Mouse (Mus musculus): ENCODE results near the gene Me3.
A peak's percentile ranks its signal among the peaks of the same experiment; 100 is the strongest.

The Me3 gene

DNA sequence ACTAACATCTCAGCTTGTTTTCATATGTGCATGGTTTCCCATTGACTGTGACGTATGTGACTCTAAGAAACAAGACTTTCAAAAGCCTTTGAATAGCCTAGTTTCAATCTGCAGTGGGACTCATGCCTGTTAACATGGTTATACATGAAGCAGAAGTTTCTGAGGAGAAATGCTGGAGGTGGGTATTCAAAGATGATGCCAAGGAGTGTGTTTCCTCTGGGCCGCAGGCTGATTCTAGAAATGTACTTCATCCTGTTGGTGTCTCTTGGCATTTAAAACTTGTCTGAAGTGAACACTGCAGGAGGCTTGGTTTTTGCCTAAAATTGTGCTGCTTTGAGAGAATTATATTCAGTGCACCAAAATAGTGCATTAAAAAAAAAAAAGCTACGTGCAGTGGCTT is 34.2 kb downstream of the Me3 start:
- no peak for DNase-seq (ENCODE audit: low read depth, low spot score)

DNA sequence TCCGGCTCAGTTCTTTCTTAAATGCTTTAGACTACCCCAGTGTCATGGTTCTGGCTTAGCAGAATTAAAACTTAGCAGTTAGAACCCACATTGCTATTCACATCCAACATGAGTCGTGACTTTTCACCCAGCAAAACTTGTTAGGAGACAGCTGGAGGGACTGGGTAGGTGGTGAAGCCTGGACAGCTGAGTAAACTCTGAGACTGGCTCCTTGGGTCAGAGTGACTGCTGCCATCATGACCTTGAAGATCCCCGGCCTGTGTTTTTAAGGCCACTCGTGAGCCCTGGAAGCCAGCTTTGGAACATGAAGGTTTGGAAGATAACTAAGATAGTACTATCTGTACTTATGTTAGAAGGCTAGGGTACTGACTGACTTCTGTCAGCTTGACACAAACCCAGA is 35.4 kb downstream of the Me3 start:
- no peak for DNase-seq (ENCODE audit: low read depth, low spot score)

DNA sequence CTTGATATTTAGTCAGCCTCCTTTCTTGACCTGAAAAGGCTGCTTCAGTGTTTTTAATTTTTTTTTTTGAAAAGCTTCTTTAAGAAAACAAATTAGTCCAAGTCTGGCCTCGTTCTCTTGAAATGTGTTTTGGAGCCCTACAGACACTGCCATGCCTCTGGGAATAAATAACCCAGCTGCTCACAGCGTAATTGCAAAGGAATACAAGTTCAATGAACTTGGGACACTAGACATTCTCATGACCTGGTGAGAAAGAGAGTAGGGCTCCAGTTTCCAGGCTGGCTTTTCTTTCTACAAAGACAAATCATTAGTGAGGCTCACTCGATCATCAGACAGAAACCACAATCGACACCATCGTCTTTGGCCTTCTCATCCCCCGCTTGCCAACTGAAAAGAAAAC is 37.3 kb downstream of the Me3 start:
- no peak for DNase-seq (ENCODE audit: low read depth, low spot score)

DNA sequence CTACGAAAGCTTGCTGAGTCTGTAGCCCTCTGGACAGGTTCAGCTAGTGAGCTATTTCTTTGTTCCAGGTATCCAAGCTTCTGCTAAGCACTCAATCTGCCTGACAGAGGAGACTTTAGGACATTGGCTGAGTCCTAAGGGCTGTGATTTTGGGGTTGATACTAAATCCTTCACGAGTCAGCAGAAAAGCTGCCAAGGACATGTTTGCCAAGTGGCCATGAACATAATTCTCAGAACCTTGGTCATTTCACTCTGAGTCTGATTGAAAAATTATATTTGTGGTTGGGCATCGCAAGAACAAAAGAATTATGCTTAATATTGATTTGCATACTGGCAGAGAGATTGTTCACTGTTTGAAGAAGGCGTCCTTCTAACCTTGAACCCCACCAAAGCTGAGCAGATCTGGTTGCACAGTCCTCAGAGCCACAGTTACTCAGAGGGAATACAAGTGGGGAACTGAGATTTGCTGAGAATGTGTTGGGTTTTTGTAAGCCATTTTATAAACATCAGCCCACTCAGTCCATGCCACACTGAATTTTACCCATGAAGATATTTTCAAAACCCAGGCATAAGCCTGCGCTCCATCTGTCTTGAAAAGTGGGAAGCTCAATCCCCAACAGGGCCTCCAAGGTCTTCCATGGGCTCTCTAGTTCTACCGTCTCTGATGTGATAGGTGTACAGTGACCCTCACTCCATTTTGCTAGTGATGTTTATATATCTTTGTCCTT is 39.1 kb downstream of the Me3 start:
- DNase-seq (ENCODE audit: low read depth, low spot score) = no peak

DNA sequence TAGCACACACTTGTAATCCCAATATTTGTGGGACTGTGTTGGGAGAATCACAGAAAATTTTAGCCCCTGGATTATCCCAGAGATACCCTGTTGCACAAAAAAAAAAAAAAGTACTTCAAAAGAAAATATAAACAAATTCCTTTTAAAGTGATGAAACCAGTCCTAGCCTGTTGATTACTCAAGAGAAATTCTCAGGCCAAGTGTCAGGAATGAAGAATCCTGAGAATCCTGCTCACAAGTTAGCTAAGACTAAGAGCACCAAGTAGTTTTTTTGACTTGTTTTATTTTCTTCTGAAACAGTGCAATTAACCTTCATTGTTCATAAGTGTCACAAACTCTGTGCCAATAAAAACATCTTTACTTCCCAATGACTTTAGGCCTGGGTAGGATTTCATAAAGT is 44.0 kb downstream of the Me3 start:
- no peak for DNase-seq (ENCODE audit: low read depth, low spot score)

DNA sequence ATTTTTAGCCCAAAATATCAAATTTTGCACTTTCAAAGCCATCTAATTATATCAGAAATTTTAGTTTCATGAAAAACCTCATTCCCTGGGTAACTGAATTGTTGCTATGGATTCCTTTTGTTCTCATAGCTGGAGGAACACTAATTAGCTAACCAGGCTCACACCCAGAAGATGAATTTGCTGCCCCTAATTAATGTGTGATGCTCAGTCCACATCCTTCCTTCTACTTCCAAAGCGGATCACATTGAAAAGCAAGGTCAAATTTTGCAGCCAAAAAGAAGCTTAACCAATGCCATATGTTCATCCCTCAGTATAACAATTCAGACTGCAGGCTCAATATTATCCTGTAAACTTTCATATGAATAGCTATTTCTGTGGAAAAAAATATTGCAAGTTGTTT is 45.7 kb downstream of the Me3 start:
- no peak for DNase-seq (ENCODE audit: low read depth, low spot score)

DNA sequence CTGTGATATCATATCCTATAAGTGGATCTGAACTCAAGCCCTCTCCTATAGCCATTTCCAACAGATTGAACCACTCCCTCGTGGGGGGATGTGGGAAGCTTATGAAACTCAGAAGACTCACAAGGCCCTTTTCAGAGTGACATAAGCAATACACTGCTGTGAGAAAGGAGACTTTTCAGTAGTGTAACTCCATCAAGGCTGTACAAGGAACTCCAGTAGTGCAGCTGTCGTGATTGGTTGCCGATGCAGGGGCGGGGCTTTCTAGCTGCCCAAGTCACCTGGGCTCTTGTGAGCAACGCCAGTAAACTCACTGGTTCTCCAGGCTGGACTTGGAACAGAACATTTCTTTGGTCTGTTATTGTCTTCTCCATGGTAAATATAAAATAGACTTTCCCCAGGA is 46.5 kb downstream of the Me3 start:
- DNase-seq (ENCODE audit: low read depth, low spot score) = no peak

DNA sequence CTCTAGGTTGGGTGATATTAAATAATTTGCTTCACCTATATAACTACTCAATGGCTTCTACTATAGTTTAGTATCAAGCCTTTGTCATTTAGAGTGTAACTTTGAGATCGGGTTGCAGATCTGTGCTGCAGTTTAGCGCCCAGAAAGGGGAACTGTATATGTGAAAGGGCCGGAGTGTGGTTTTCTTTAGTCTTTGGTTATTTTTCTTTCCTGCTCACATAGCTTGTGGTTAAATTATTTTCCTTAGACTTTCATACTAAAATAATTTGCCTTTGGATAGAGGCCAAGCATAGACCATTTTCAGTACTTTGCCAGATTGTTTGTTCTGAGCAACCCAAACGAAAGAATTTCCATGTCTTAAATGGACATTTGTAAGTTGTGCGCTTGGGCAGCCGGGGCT is 46.9 kb downstream of the Me3 start:
- no peak for DNase-seq (ENCODE audit: low read depth, low spot score)

DNA sequence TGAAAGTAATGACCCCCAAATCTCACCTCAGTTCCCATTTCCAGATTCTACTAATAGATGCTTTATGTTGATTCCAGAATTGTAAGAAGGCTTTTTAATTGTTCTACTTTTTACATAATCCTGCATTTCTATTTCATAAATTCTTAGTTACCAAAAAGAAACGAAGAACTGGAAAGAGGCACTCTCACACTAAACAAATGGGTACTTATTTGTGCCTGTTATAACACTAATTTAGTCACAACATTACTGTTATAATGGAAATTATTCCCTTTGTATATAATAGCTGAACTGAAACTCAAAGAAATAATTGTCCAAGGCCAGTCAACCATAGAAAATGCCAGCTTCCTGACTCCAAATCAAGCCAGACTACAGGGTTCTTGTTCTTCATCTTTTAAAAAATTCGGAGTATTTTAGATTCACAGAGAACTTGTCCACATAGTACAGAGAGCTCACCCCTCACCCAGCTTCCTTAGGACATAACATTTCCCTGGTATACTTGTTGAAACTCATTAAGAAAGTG is 47.5 kb downstream of the Me3 start:
- DNase-seq (ENCODE audit: low read depth, low spot score) = no peak

DNA sequence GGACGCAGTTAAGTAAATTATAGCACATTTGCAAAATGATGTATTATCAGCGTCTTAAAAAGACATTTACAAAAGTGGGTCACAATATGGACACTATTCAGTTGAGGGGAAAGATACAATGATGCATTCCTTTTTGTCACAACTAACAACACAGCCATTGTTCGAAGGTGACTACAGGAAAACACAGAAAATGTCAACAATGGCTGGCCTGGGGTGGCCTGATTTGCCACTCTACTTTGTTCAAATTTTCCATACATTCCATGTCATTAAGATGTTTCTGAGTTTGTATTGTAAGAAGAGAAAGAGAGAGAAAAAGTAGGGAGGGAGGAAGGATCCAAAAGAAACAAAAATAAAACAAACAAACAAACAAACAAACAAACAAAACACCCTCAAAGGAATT is 48.7 kb downstream of the Me3 start:
- DNase-seq (ENCODE audit: low read depth, low spot score) = no peak

DNA sequence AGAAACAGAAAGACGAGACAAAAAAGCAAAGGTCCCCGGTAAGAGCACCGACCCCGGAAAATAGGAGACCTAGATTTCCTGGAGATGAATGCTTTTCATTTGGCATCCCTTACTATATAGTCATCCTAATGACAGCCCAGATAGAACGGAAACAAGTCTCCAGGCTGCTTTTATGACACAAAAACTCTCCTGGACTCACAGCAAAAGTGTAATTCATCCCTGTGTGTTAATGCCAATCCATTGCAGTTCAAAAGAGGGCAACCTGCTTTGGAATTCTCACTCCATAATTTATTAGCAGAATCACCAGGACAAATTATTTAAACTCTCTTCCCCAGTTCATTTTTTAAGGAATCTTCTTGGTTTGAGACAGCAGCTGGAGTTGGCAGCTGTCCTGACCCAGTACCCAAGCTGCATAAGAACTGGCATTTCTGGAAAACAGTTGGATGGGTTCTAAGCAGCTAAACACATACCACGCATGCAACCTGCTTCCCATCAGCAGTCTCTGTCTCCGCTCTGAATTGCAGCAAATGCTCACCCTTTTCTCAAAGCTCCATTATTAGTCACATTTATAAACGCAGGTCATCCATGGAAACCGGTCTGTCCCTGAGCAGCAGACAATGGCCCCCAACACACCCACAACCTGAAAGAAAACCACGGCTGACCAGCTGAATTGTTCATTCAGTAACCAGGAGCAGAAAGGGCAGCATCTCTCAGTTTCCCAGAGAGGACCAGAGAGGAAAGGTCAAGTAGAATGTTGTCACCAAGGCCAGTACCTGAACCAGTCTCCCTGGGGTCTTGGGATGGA is 49.7 kb downstream of the Me3 start:
- no peak for DNase-seq (ENCODE audit: low read depth, low spot score)

DNA sequence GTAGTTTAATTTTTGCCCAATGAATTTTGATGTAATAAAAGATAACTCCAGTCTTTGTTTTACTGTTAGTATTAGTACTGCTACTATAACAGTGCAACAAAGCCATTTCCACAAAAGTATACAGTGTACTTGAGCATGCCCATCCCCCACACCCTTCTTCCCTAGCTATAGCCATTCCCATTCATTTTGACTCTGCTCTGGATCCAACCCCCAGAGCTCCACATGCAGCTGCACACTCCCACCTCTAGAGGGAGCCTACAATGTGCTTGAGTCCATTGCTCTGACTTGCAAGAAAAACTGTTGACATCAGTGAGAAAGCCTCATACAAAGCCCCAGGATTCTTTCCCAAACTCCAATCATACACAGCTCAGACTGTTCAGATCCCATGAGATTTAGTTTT is 66.0 kb downstream of the Me3 start:
- DNase-seq (ENCODE audit: low read depth, low spot score) = peak; percentile 82

DNA sequence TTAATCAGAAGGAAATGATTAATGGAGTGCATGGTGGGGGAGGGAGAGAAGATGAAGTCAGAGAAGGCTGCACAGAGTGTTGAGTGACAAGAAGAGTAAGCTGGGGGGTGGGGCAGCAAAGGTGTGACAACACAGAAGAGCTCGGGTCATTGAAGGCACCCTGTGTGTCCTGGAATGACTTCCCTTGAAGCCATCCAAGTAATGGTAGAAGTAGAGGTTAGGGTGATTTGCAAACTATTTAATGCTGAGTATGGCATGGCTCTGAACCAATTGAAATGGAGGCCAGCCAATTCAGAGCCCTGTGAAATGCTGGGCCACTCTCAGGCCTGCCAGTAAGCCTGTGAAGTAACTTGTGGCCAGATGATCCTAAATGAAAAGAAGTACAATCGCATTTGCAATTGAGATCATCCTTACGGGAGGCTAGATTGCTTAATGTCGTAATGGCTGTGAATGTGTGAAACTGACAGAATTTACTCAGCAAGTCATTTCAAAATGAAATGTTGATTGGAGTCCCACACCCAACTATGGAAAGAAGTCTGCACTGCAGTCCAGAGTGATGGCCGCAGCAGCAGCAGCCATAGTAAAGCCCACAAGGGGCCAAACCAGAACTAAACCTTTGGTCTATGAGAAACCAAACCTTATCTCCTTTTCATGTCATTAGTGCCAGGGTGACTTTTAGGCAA is 67.6 kb downstream of the Me3 start:
- DNase-seq (ENCODE audit: low read depth, low spot score) = no peak

DNA sequence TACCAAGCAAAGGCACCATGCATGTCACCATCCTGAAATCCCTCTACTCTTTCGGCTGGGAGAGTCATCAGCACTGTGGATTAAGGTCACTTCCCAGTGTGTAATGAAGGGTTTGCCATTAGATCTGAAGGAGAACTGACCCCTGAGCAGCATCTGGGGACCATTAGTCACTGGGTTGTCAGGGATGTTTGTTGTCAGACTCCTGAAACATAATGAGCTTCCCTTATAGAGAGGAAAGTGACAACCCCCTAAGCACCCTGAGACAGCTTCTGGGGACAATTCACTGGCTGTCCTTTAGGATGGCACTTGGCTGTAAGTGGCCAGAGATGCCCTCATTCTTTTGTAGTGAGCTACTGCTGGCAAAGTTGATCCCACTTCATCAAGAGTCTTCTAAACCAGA is 68.3 kb downstream of the Me3 start:
- DNase-seq (ENCODE audit: low read depth, low spot score) = no peak

DNA sequence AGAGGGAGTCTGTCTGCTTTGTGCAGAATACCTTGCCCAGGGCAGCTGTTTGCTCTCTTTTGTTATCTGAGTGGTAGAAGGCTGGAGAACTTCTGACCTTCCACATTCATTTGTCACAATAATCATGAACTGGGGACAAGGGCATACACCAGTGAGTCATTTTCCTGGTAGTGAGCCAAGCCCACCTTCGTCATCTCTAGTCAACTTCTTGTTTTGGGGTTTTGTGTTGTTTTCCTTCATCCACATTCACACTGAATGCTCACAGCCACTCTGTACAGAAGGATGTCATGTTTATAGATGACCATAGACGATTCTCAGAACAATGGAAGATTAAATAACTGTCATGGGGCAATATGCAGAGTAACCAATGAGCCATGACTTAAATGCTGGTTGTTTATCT is 78.6 kb downstream of the Me3 start:
- no peak for DNase-seq (ENCODE audit: low read depth, low spot score)

DNA sequence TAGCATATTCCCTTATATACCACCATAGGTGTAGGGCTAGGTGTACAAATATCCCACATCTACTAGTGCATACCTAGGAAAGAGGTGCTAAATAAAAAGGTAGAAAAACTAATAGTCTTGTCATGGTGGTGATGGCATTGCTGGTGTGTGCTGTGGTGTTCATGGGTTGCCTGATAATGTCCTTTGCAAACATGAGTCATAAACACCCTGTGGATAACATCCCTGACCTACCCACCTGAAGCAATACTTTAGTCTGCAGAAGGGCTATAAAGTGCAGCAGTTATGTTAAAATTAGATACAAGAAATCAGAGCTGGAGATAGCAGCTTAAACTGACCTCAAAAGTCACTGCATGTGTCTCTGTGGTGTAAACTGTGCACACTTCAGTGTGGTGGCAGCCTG is 80.9 kb downstream of the Me3 start:
- no peak for DNase-seq (ENCODE audit: low read depth, low spot score)

DNA sequence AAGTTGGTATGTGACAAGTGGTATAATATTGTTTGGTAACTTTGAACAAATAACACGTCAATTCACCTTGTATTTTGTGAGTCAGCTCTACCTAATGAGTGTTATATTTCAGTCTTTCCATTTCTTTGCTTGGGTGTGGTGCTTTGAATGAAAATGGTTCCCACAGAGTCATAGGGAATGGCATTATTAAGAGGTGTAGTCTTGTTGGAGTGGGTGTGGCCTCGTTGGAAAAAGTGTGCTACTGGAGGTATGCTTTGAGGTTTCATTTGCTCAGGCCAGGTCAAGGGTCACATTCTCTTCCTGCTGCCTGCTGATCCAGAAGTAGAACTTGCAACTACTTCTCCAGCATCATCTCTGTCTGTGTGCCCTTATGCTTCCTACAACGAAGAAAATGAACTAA is 84.0 kb downstream of the Me3 start:
- no peak for DNase-seq (ENCODE audit: low read depth, low spot score)

DNA sequence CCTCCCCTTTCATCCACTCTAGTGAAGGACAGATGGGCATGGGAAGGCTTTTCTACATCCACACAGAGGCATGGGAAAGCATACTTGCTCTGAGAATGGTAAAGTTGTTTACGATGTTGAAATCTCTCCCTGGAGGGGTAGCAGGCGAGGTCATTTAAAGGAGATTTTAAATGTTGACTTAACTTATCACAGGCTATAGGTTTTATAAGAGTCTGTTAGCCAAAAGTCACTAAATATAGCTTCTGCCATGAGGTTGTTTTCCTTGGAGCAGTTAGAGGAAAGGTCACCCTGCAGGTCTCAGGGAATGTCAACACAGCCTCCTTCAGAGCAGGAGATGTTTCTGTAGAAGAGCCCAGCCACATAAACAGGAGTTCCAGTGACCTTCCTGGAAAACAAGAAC is 85.3 kb downstream of the Me3 start:
- DNase-seq (ENCODE audit: low read depth, low spot score) = no peak

DNA sequence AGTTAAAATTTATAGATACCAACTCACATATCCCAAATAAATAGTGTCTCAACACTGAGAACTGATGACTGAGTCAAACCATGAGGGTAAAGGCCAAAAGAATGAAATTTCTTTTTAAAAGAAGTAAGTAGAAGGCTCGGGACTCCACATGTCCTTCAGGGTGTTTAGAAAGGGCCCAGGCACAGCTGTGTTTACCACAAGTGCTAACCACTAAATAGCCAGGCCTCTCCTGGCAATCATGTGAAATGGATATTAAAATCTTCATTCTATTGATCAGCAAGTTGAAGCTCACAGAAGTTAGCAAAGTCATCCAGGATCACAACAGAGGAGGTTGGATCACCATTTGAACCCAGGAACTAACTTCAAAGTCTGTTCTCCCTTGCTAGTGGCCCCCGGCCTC is 86.1 kb downstream of the Me3 start:
- DNase-seq (ENCODE audit: low read depth, low spot score) = no peak

DNA sequence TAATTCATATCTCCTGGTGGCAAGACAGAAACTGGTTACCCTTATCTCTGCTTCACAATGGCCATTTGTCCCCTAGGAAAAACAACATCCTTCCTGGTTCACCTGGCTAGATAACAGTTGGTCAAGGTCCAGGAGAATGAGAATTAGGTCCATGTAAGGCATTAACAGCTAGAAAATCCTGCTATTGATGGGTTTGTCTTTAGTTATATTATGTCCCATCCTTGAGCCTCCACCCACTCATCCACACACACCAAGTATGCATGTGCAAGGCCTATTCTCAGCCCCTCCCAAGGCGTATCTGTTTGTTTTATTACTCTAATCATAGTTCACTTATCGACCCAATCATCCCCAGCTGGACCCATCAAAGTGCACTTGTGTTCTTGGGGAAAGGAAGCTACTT is 88.1 kb downstream of the Me3 start:
- DNase-seq (ENCODE audit: low read depth, low spot score) = no peak

DNA sequence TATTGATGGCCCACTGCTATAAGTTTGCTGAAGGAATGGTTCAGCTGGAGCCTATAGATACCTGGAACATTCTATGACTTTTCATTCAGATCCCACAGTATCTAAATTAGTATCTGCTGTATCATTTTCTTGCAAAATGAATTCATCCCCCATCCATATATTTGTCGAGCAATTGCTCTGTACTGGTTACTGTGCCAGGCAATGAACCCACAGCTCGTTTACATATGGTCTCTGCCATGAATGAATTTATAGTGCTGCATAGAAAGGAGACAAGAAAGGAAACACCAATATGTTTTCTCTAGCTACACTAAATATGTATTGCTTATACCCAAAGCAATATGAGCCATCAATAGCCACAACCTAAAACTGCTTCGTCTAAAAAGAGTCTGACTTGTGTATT is 94.5 kb downstream of the Me3 start:
- no peak for DNase-seq (ENCODE audit: low read depth, low spot score)

DNA sequence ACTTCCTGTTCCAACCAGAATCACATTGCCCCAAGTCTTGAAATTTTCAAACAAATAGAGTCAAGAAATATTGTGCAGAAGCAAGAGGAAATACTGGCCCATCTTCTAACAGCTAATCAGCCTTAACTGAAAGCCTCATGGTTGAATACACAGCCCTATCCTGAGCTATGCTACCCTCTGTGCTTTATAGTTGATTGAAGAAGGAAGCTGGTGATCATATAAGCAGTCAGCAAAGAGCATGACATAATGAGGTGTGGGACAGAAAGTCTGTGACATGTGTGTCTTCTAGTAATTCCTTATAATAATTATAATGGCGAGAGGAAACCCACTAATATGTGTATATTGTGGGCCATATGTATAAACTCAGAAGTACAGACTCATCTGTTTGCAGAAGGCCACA is 95.4 kb downstream of the Me3 start:
- no peak for DNase-seq (ENCODE audit: low read depth, low spot score)

DNA sequence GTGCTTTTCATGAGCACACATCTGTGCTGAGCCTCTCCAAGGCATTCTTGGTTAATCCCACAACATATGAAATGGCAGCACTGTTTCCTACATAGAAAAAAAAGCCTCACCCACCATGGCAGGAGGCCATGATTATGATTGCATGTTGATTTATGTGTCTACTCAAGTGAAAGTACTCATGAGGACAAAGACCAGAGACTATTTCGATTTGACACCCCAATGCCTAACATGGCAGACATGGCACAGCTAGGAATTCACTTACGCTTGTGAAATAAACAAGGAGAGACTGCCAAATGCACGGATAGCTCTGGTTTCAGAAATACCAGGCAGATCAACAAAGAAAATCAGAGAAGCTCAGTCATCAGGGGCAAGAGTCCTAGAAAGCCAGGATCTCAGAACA is 96.2 kb downstream of the Me3 start:
- DNase-seq (ENCODE audit: low read depth, low spot score) = no peak
